Mouse (Mus musculus) skeletal muscle tissue, adult 2 months (tissue): ENCODE measurements at regions not wholly inside any gene's neighbourhood (a gene's known extent, or its start where the extent isn't known, plus 50 kb on each side); places are given as distances from the start of the nearest gene placed in this dataset.

ENCODE experiments used
- DNase-seq: peaks from one replicate; pipeline ENCODE4 v3.0.0-alpha.2; 2012; ENCODE audit warnings: low read depth, low spot score

- DNase-seq = no peak
Observed at GRCm38 (mm10) chr15:69387466-69387865, 2886.8 kb upstream of the Lrrc6 start.

- DNase-seq = no peak
Observed at GRCm38 (mm10) chr15:69365440-69365839, 2864.7 kb upstream of the Lrrc6 start.

- DNase-seq = no peak
Observed at GRCm38 (mm10) chr15:69350053-69350739, 2849.5 kb upstream of the Lrrc6 start.

GRCm38 (mm10) chr15:69346065-69346464, 2845.4 kb upstream of the Lrrc6 start:
- no peak for DNase-seq

- no peak for DNase-seq
Observed at GRCm38 (mm10) chr15:69342759-69343158, 2842.0 kb upstream of the Lrrc6 start.

- peak; percentile 15 for DNase-seq
Observed at GRCm38 (mm10) chr15:69336491-69336890, 2835.8 kb upstream of the Lrrc6 start.

GRCm38 (mm10) chr15:69326537-69326936, 2825.8 kb upstream of the Lrrc6 start:
- DNase-seq = no peak

- no peak for DNase-seq
Observed at GRCm38 (mm10) chr15:69303100-69303499, 2802.4 kb upstream of the Lrrc6 start.

GRCm38 (mm10) chr15:69291273-69291672, 2790.6 kb upstream of the Lrrc6 start:
- DNase-seq = no peak

GRCm38 (mm10) chr15:69275546-69276255, 2775.0 kb upstream of the Lrrc6 start:
- no peak for DNase-seq

GRCm38 (mm10) chr15:69274225-69274766, 2773.6 kb upstream of the Lrrc6 start:
- DNase-seq = no peak

- DNase-seq = no peak
Observed at GRCm38 (mm10) chr15:69273518-69273917, 2772.8 kb upstream of the Lrrc6 start.

- no peak for DNase-seq
Observed at GRCm38 (mm10) chr15:69261940-69262339, 2761.2 kb upstream of the Lrrc6 start.

- no peak for DNase-seq
Observed at GRCm38 (mm10) chr15:69257161-69257778, 2756.6 kb upstream of the Lrrc6 start.

GRCm38 (mm10) chr15:69253698-69254097, 2753.0 kb upstream of the Lrrc6 start:
- DNase-seq = no peak

- no peak for DNase-seq
Observed at GRCm38 (mm10) chr15:69252095-69252494, 2751.4 kb upstream of the Lrrc6 start.

- DNase-seq = no peak
Observed at GRCm38 (mm10) chr15:69246190-69246966, 2745.7 kb upstream of the Lrrc6 start.

GRCm38 (mm10) chr15:69235271-69235670, 2734.6 kb upstream of the Lrrc6 start:
- DNase-seq = no peak

GRCm38 (mm10) chr15:69224619-69225587, 2724.2 kb upstream of the Lrrc6 start:
- DNase-seq = no peak

GRCm38 (mm10) chr15:69223411-69223810, 2722.7 kb upstream of the Lrrc6 start:
- DNase-seq = no peak
